Mouse (Mus musculus): ENCODE results near the gene Smu1.

DNA sequence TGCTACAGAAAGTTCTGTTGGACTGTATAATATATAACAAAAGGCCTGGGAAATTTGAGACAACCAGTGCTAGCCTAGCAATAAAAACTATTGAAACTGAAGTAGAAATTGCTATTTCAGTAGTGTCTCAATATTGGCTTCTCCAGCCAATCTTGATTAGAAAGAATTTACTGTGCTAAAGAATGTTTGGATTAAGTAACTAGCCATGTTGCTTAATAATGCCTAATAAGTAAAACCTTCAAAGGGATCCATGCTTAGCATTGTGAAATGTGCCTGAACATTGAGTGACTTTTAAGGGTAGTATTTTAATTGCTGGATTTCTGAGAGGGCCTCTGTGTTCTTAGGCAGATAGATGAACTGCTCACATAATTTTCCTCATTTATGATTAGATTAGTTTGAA is 32.2 kb downstream of the Smu1 start:
- no peak for TF ChIP-seq CTCF (IDR thresholded peaks at IDR 0.05; ENCODE audit: control insufficient read depth, insufficient read depth, low read length)
- TF ChIP-seq POLR2A (IDR thresholded peaks at IDR 0.05; ENCODE audit: borderline replicate concordance, control insufficient read depth, low read depth, low read length), result no peak

Measured in bone marrow, adult 2 months (tissue).